Mouse (Mus musculus) embryonic fibroblast, embryonic 13.5 days (primary cell): ENCODE measurements around the gene Susd2. TPM values are rescaled to one million over a fixed set of nuclear protein-coding genes. Genes with fewer than 3 reads are reported as not detected.

ENCODE experiments used
- H3K27ac ChIP-seq: 2 replicates; pipeline ENCODE4 v1.5.1; 2012; ENCODE audit warnings: low read length, control low read depth, inconsistent platforms; ENCODE audit not compliant: insufficient read depth
- H3K4me1 ChIP-seq: 2 replicates; pipeline ENCODE4 v1.6.1; 2011; ENCODE audit warnings: low read length; ENCODE audit not compliant: control insufficient read depth, insufficient read depth
- H3K4me3 ChIP-seq: 2 replicates; pipeline ENCODE4 v1.5.1; 2011; ENCODE audit warnings: mild to moderate bottlenecking, control low read depth, low read length; ENCODE audit not compliant: insufficient read depth
- CTCF ChIP-seq: IDR thresholded peaks from 2 replicates; pipeline ENCODE4 v1.5.1; 2011; ENCODE audit warnings: mild to moderate bottlenecking, control low read depth, low read length, moderate library complexity, borderline replicate concordance; ENCODE audit not compliant: insufficient read depth
- POLR2A ChIP-seq: IDR thresholded peaks from 2 replicates; pipeline ENCODE4 v1.6.1; 2011; ENCODE audit warnings: low read depth, mild to moderate bottlenecking, control low read depth, low read length, moderate library complexity
- polyA plus RNA-seq: library from polyadenylated mRNA; stranded (reverse); fragments of >200 nt; gene quantifications from 2 replicates; pipeline ENCODE4 v1.2.4, GENCODE M21; 2011; ENCODE audit warnings: low read depth; ENCODE audit not compliant: missing spikeins, insufficient read length

Susd2 gene
- polyA plus RNA-seq, 1 experiment: 1.1 TPM

GRCm38 (mm10) chr10:75676286-75676685 is 32.5 kb upstream of the Susd2 start:
- no peak for TF ChIP-seq CTCF
- no peak for TF ChIP-seq POLR2A
- Histone ChIP-seq H3K4me3 (no peak overlapping the region), H3K4me1 (no peaks in the 10 kb centered on the region; the same call in 1 of the 2 replicates), H3K27ac (peak overlapping the region; percentile 51)

- Histone ChIP-seq H3K27ac (no peak overlapping the region), H3K4me3 (no peak overlapping the region), H3K4me1 (no peaks in the 10 kb centered on the region; the same call in 1 of the 2 replicates)
- TF ChIP-seq CTCF (no peak), POLR2A (no peak)
Measured at GRCm38 (mm10) chr10:75675594-75675993, 31.8 kb upstream of the Susd2 start.

GRCm38 (mm10) chr10:75669936-75670335 is 26.1 kb upstream of the Susd2 start:
- H3K4me1 ChIP-seq: no peaks in the 10 kb centered on the region
- no peak overlapping the region for H3K4me3 ChIP-seq
- no peak for TF ChIP-seq CTCF
- TF ChIP-seq POLR2A: no peak
- H3K27ac ChIP-seq: no peak overlapping the region

DNA sequence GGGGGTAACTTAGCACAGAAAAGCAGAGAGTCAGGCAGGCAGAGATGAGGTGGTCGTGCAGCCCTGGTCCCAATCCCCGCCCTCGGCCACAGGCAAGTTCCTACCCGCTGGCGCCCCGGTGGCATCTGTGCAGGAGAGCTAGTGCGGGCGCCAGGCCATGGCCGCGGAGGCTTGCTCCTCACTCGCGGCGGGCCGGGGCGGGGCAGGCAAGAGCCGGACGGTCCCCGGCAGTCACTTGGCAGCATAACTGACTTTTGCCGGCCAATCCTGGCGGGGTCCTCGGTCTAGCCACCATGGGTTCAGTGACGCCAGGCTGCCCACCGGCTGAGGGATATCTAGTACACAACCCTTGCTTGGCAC is 24.1 kb upstream of the Susd2 start:
- no peak for TF ChIP-seq CTCF
- Histone ChIP-seq H3K4me1 (no peaks in the 10 kb centered on the region), H3K27ac (peak overlapping the region; percentile 37), H3K4me3 (peak overlapping the region; percentile 72)

DNA sequence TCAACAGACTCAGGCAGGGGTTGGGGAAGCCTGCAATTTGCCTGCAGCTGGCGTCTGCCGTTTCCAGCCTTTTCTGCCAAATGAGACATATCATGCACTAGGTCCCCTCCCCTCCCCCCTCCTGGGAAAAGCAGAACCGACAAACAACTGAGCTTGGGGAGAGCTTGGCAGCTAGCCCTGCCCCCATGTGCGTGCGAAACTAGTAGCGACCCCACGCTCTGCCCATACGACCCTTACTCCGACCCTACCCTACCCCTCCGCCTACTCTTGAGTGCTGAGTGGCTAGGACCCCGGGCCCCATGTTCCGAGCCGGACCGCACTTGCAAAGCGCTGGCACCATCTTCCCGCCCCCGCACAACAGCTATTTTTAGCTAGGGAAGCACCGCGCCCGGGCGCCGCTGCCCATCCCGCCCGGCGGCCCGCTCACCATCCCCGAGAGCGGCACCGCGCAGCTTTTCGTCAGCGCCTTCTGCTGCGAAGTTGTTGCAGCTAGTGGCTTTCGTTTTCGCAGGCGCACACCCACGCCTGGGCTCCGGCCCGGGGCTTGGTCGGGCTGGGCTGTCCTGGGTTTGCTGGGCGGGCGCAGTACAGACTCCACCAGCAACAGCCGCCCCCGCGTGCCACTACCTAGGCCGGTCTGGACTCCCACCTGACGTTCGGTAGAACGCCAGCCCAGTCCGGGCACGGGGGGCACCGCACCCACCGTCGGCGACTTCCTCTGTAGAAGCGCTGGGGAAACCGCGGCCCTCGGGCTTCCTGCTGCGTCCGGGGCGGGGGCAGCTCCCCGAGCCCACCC is 23.5 kb upstream of the Susd2 start:
- Histone ChIP-seq H3K4me1 (no peaks in the 10 kb centered on the region), H3K27ac (peak overlapping the region; percentile 37), H3K4me3 (peak overlapping the region; percentile 72)
- no peak for TF ChIP-seq CTCF
- TF ChIP-seq POLR2A: peak; percentile 61

- peak overlapping the region; percentile 72 for H3K4me3 ChIP-seq
- TF ChIP-seq CTCF (no peak), POLR2A (no peak)
- H3K27ac ChIP-seq: no peak overlapping the region
- no peaks in the 10 kb centered on the region for H3K4me1 ChIP-seq
Measured at GRCm38 (mm10) chr10:75666451-75667030, 22.7 kb upstream of the Susd2 start.

DNA sequence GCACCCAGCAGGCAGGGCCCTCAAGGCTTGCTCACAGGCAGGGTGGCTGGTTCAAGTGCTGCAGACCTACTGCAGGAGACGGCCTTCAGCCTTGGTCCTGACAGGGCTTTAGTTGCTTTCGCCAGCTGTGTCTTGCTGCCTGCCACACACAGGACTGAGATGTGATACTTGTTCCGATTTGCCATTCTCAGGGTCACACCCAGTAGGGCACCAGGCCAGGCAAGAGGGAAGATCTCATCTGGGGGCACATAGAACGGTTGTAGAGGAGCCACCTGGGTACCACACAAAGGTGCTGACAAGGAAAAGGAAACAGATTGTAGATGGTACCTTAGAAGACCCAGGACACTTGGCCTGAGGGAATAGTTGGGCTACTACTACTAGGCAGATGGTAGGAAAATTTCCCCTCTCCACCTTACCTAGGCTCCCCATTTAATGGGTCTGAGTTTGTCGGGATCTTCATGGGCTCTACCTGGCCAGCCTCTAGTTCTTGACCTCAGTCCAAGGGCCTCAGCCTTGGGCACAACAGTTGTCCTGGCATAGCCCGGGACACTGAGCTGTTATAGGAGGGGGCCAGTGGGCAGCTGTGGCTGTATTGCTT is 21.0 kb upstream of the Susd2 start:
- no peaks in the 10 kb centered on the region for H3K4me1 ChIP-seq
- no peak overlapping the region for H3K27ac ChIP-seq
- TF ChIP-seq CTCF (no peak), POLR2A (no peak)

DNA sequence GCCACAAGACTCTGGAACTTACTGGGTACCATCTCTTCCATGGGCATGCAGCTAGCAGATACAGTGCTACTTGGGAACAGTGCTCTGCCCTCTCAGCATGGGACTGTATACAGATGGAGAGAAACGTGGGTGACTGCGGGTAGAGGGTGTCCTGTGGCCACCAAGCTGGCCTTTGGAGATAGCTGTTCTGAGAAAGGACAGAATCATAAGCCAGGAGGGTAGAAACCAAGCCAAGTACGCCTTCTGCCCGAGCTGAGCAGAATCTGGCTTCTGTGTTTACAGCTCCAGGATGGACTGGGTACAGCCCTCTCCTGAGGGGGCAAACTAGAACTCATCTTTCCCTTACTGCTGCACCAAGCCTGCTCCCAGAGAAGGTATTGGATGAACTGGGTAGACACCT is 18.8 kb upstream of the Susd2 start:
- H3K27ac ChIP-seq: no peak overlapping the region
- H3K4me1 ChIP-seq: no peaks in the 10 kb centered on the region
- TF ChIP-seq POLR2A (no peak), CTCF (no peak)
- H3K4me3 ChIP-seq: no peak overlapping the region

More for the DNA sequence above, 21.0 kb upstream of the Susd2 start:
- no peak overlapping the region for H3K4me3 ChIP-seq

- Histone ChIP-seq H3K27ac (no peak overlapping the region), H3K4me1 (no peaks in the 10 kb centered on the region), H3K4me3 (no peak overlapping the region)
- TF ChIP-seq CTCF: no peak
- no peak for TF ChIP-seq POLR2A
Measured at GRCm38 (mm10) chr10:75661876-75662275, 18.1 kb upstream of the Susd2 start.

DNA sequence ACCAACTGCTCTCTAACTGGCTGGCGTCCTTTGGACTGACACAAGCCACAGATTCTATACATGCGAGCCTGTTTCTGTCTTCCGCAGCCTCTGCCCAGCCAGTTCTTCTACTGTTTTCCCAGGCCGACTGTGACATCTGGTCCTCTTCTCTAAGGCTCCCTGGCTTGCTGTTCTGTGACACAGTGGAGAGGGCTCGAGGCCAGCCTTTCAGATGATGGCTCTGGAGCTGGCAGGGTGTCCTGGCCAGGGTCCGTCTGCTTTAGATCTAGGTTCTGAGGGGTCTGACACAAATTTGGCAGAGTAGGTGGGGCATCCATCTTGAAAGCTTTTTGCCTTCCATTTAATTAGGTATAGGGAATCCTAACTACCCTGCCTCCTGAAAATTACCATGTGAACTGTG is 17.6 kb upstream of the Susd2 start:
- Histone ChIP-seq H3K4me1 (no peaks in the 10 kb centered on the region), H3K4me3 (no peak overlapping the region), H3K27ac (no peak overlapping the region)
- TF ChIP-seq CTCF (no peak), POLR2A (no peak)
